Mouse (Mus musculus) midbrain, embryonic 10.5 days (tissue): ENCODE measurements around the gene Irf4. TPM values are rescaled to one million over a fixed set of nuclear protein-coding genes. Genes with fewer than 3 reads are reported as not detected.

Experiments used
- DNase-seq: peaks from one replicate; pipeline ENCODE4 v3.0.0-alpha.2; 2017; ENCODE audit warnings: low spot score
- H3K27ac ChIP-seq: fragments of 300-500 bp; sonication (generic); replicated peaks from 2 replicates; pipeline ENCODE4 v1.5.1; 2016; ENCODE audit warnings: mild to moderate bottlenecking
- H3K27me3 ChIP-seq: fragments of 300-500 bp; sonication (generic); 2 replicates; pipeline ENCODE4 v1.6.1; 2016; ENCODE audit warnings: low read depth, mild to moderate bottlenecking; ENCODE audit not compliant: poor library complexity, severe bottlenecking
- H3K36me3 ChIP-seq: fragments of 300-500 bp; sonication (generic); 2 replicates; pipeline ENCODE4 v1.6.1; 2016; ENCODE audit warnings: mild to moderate bottlenecking, moderate library complexity
- H3K4me1 ChIP-seq: fragments of 300-500 bp; sonication (generic); 2 replicates; pipeline ENCODE4 v1.6.1; 2016
- H3K4me3 ChIP-seq: fragments of 300-500 bp; sonication (generic); 2 replicates; pipeline ENCODE4 v1.5.1; 2016; ENCODE audit warnings: mild to moderate bottlenecking, moderate library complexity
- H3K9me3 ChIP-seq: fragments of 300-500 bp; sonication (generic); replicated peaks from 2 replicates; pipeline ENCODE4 v1.6.1; 2016; ENCODE audit warnings: mild to moderate bottlenecking
- WGBS: fragments of 180-500 bp; shearing (Covaris S2); methylation state at CpG from one replicate; pipeline ENCODE4 v1.1.7; 2016; 5-methylcytosine and 5-hydroxymethylcytosine counted together
- polyA plus RNA-seq: library from polyadenylated mRNA; unstranded; fragments of >200 nt; fragmentation: Nextera tagmentation; extraction: Ambion mirVana; gene quantifications from 2 replicates; pipeline ENCODE4 v1.2.1, GENCODE M21; 2016

Gene Irf4
- polyA plus RNA-seq, 1 experiment from 2014 or later, result not detected

GRCm38 (mm10) chr13:30723858-30724257 lies 25.2 kb upstream of the Irf4 start:
- Histone ChIP-seq H3K27me3 (no peaks in the 10 kb centered on the region), H3K27ac (no peak overlapping the region), H3K36me3 (no peaks in the 10 kb centered on the region), H3K9me3 (no peaks in the 10 kb centered on the region), H3K4me1 (peaks cover 33% of the 10 kb centered on the region), H3K4me3 (no peak overlapping the region)
- WGBS, result 55% methylated on average over 8 of the region's 8 CpGs
- DNase-seq, result no peak

GRCm38 (mm10) chr13:30724691-30725271 lies 24.2 kb upstream of the Irf4 start:
- Histone ChIP-seq H3K27ac (no peak overlapping the region), H3K36me3 (no peaks in the 10 kb centered on the region), H3K27me3 (no peaks in the 10 kb centered on the region), H3K9me3 (no peaks in the 10 kb centered on the region), H3K4me3 (no peak overlapping the region), H3K4me1 (peaks cover 33% of the 10 kb centered on the region)
- WGBS, result 36% methylated on average over 7 of the region's 7 CpGs
- no peak for DNase-seq

- H3K27ac ChIP-seq, result no peak overlapping the region
- H3K4me3 ChIP-seq, result no peak overlapping the region
- H3K27me3 ChIP-seq, result no peaks in the 10 kb centered on the region
- peaks cover 30% of the 10 kb centered on the region for H3K4me1 ChIP-seq
- no peaks in the 10 kb centered on the region for H3K36me3 ChIP-seq
- DNase-seq, result no peak
- 91% methylated on average over 4 of the region's 4 CpGs for WGBS
- no peaks in the 10 kb centered on the region for H3K9me3 ChIP-seq
Observed at GRCm38 (mm10) chr13:30726879-30727278, 22.1 kb upstream of the Irf4 start.

- H3K9me3 ChIP-seq, result no peaks in the 10 kb centered on the region
- DNase-seq, result no peak
- H3K36me3 ChIP-seq, result no peaks in the 10 kb centered on the region
- H3K4me1 ChIP-seq, result peaks cover 20% of the 10 kb centered on the region
- no peaks in the 10 kb centered on the region for H3K27me3 ChIP-seq
- 87% methylated on average over 7 of the region's 7 CpGs for WGBS
- no peak overlapping the region for H3K4me3 ChIP-seq
- no peak overlapping the region for H3K27ac ChIP-seq
Observed at GRCm38 (mm10) chr13:30728155-30728554, 20.9 kb upstream of the Irf4 start.

GRCm38 (mm10) chr13:30729245-30729644 lies 19.8 kb upstream of the Irf4 start:
- H3K27ac ChIP-seq, result no peak overlapping the region
- H3K36me3 ChIP-seq, result no peaks in the 10 kb centered on the region
- DNase-seq, result no peak
- 65% methylated on average over 6 of the region's 6 CpGs for WGBS
- H3K4me3 ChIP-seq, result no peak overlapping the region
- peaks cover 10% of the 10 kb centered on the region for H3K4me1 ChIP-seq
- no peaks in the 10 kb centered on the region for H3K9me3 ChIP-seq
- H3K27me3 ChIP-seq, result no peaks in the 10 kb centered on the region

- H3K9me3 ChIP-seq, result no peaks in the 10 kb centered on the region
- peaks cover 1% of the 10 kb centered on the region for H3K4me1 ChIP-seq
- no peak overlapping the region for H3K27ac ChIP-seq
- no peaks in the 10 kb centered on the region for H3K36me3 ChIP-seq
- 87% methylated on average over 15 of the region's 15 CpGs for WGBS
- H3K27me3 ChIP-seq, result no peaks in the 10 kb centered on the region
- H3K4me3 ChIP-seq, result no peak overlapping the region
- DNase-seq, result no peak
Observed at GRCm38 (mm10) chr13:30730104-30730793, 18.8 kb upstream of the Irf4 start.

- Histone ChIP-seq H3K36me3 (no peaks in the 10 kb centered on the region), H3K4me3 (no peak overlapping the region), H3K27ac (no peak overlapping the region), H3K27me3 (no peaks in the 10 kb centered on the region), H3K4me1 (no peaks in the 10 kb centered on the region), H3K9me3 (no peaks in the 10 kb centered on the region)
- 92% methylated on average over 11 of the region's 11 CpGs for WGBS
- DNase-seq, result no peak
Observed at GRCm38 (mm10) chr13:30732709-30733445, 16.1 kb upstream of the Irf4 start.

- no peak for DNase-seq
- H3K4me1 ChIP-seq, result no peaks in the 10 kb centered on the region
- no peak overlapping the region for H3K4me3 ChIP-seq
- H3K27ac ChIP-seq, result no peak overlapping the region
- WGBS, result 87% methylated on average over 5 of the region's 5 CpGs
- H3K36me3 ChIP-seq, result no peaks in the 10 kb centered on the region
- H3K9me3 ChIP-seq, result no peaks in the 10 kb centered on the region
- H3K27me3 ChIP-seq, result no peaks in the 10 kb centered on the region
Observed at GRCm38 (mm10) chr13:30736721-30737120, 12.3 kb upstream of the Irf4 start.

GRCm38 (mm10) chr13:30737257-30737656 lies 11.8 kb upstream of the Irf4 start:
- Histone ChIP-seq H3K36me3 (no peaks in the 10 kb centered on the region), H3K27me3 (no peaks in the 10 kb centered on the region), H3K4me3 (no peak overlapping the region), H3K4me1 (no peaks in the 10 kb centered on the region), H3K27ac (no peak overlapping the region), H3K9me3 (no peaks in the 10 kb centered on the region)
- 85% methylated on average over 2 of the region's 2 CpGs for WGBS
- DNase-seq, result no peak

GRCm38 (mm10) chr13:30738310-30738840 lies 10.7 kb upstream of the Irf4 start:
- H3K27ac ChIP-seq, result no peak overlapping the region
- H3K36me3 ChIP-seq, result no peaks in the 10 kb centered on the region
- H3K4me3 ChIP-seq, result no peak overlapping the region
- DNase-seq, result no peak
- no peaks in the 10 kb centered on the region for H3K9me3 ChIP-seq
- 83% methylated on average over 4 of the region's 4 CpGs for WGBS
- no peaks in the 10 kb centered on the region for H3K4me1 ChIP-seq
- H3K27me3 ChIP-seq, result no peaks in the 10 kb centered on the region

- 75% methylated on average over 5 of the region's 5 CpGs for WGBS
- H3K36me3 ChIP-seq, result no peaks in the 10 kb centered on the region
- peaks cover 12% of the 10 kb centered on the region; the same call in 1 of the 2 replicates for H3K27me3 ChIP-seq
- H3K4me1 ChIP-seq, result no peaks in the 10 kb centered on the region
- DNase-seq, result no peak
- H3K4me3 ChIP-seq, result no peak overlapping the region
- no peak overlapping the region for H3K27ac ChIP-seq
- no peaks in the 10 kb centered on the region for H3K9me3 ChIP-seq
Observed at GRCm38 (mm10) chr13:30741172-30741571, 7.9 kb upstream of the Irf4 start.

- Histone ChIP-seq H3K9me3 (no peaks in the 10 kb centered on the region), H3K27ac (no peak overlapping the region), H3K4me3 (no peak overlapping the region), H3K27me3 (peaks cover 23% of the 10 kb centered on the region), H3K4me1 (no peaks in the 10 kb centered on the region), H3K36me3 (no peaks in the 10 kb centered on the region)
- no peak for DNase-seq
- 83% methylated on average over 6 of the region's 6 CpGs for WGBS
Observed at GRCm38 (mm10) chr13:30742411-30742970, 6.5 kb upstream of the Irf4 start.
